ENCODE assay signal across 10 mouse cellular contexts in genomic region chr19:44265911-44266337, GRCm38 (mm10). TPM values are rescaled to one million over a fixed set of nuclear protein-coding genes. Genes with fewer than 3 reads are reported as not detected.
A peak's percentile ranks its signal among the peaks of the same experiment; 100 is the strongest.
DNase-seq lines count a peak whose midpoint lies in the region; ATAC-seq and TF ChIP-seq lines count a peak whose summit lies in the region.
"Had no signal": no experiment of that assay in that cellular context is flagged by ENCODE, and none has a peak within 500 bp of the region (broad histone marks: within the 10 kb centered on the region; RNA-seq: fewer than 3 reads in every experiment).

No protein-coding gene starts in this region.

- no peak overlapping the region for H3K4me3 ChIP-seq in heart, postnatal 0 days (ENCODE audit: low read depth, low read length)
- H3K4me3 ChIP-seq in hindbrain, postnatal 0 days (ENCODE audit: low read length), result no peak overlapping the region
- H3K4me3 ChIP-seq in midbrain, embryonic 13.5 days (replicated peaks), result no peak overlapping the region

- DNase-seq in heart, postnatal 0 days (ENCODE audit: low spot score), result no peak
- DNase-seq in heart, adult 11 months, result no peak
- DNase-seq in WW6 (ENCODE audit: low read depth, low spot score), result peak; percentile 84
- DNase-seq in hindbrain, postnatal 0 days (ENCODE audit: low spot score), result no peak
- no peak for DNase-seq in natural killer cell, adult 2 months (ENCODE audit: low spot score in 2 of 2)
- DNase-seq in kidney, postnatal 36 days, result no peak
- no peak for DNase-seq in urinary bladder, adult 2 months (ENCODE audit: low spot score)
- DNase-seq: kidney, adult 9 months had no signal

- peaks cover 11% of the 10 kb centered on the region; the same call in 1 of the 2 replicates for H3K4me1 ChIP-seq in heart, postnatal 0 days (ENCODE audit: control insufficient read depth, insufficient read depth)
- 0 out of 2 replicates have a peak, but pooled peaks cover 5% of the 10 kb centered on the region for H3K4me1 ChIP-seq in hindbrain, postnatal 0 days (ENCODE audit: insufficient read depth, low read length)
- H3K4me1 ChIP-seq in midbrain, embryonic 13.5 days (replicated peaks), result peaks cover 20% of the 10 kb centered on the region

- peak overlapping the region; percentile 90; the same call in 1 of the 2 replicates for H3K27ac ChIP-seq in heart, postnatal 0 days (ENCODE audit: low read depth)
- 0 out of 2 replicates have a peak overlapping the region, but pooled peaks have one; percentile 7 for H3K27ac ChIP-seq in hindbrain, postnatal 0 days
- no peak overlapping the region for H3K27ac ChIP-seq in midbrain, embryonic 13.5 days

- no peak for TF ChIP-seq CTCF in heart, postnatal 0 days (IDR thresholded peaks at IDR 0.05; ENCODE audit: low read depth)
- no peak for TF ChIP-seq CTCF in hindbrain, postnatal 0 days (IDR thresholded peaks at IDR 0.05; ENCODE audit: low read depth)

- no peaks in the 10 kb centered on the region for H3K27me3 ChIP-seq in heart, postnatal 0 days (ENCODE audit: control insufficient read depth, insufficient read depth, low read length)
- H3K27me3 ChIP-seq in hindbrain, postnatal 0 days (ENCODE audit: insufficient read depth, low read length), result no peaks in the 10 kb centered on the region
- H3K27me3 ChIP-seq in midbrain, embryonic 13.5 days, result no peaks in the 10 kb centered on the region
- H3K27me3 ChIP-seq: Patski had no signal

- 62% methylated on average over 5 of the region's 5 CpGs for WGBS in heart, postnatal 0 days
- WGBS in hindbrain, postnatal 0 days, result 33% methylated on average over 5 of the region's 5 CpGs
- 17% methylated on average over 5 of the region's 5 CpGs for WGBS in midbrain, embryonic 13.5 days

- H3K9ac ChIP-seq in heart, postnatal 0 days (replicated peaks; ENCODE audit: low read depth, low read length), result no peak overlapping the region
- no peak overlapping the region for H3K9ac ChIP-seq in hindbrain, postnatal 0 days (replicated peaks; ENCODE audit: low read length)
- H3K9ac ChIP-seq in midbrain, embryonic 13.5 days (replicated peaks), result no peak overlapping the region

- no peak overlapping the region for H3K4me2 ChIP-seq in heart, postnatal 0 days (ENCODE audit: low read depth, low read length)
- no peak overlapping the region for H3K4me2 ChIP-seq in hindbrain, postnatal 0 days (ENCODE audit: low read depth, low read length)
- H3K4me2 ChIP-seq in midbrain, embryonic 13.5 days (replicated peaks), result peak overlapping the region; percentile 77; the same call in 1 of the 2 replicates

- TF ChIP-seq EP300 in heart, postnatal 0 days (IDR thresholded peaks at IDR 0.05; ENCODE audit: low read depth), result no peak

- no peaks in the 10 kb centered on the region for H3K36me3 ChIP-seq in heart, postnatal 0 days (replicated peaks; ENCODE audit: control insufficient read depth, insufficient read depth, low read length)
- H3K36me3 ChIP-seq in hindbrain, postnatal 0 days (ENCODE audit: insufficient read depth, low read length), result no peaks in the 10 kb centered on the region
- no peaks in the 10 kb centered on the region for H3K36me3 ChIP-seq in midbrain, embryonic 13.5 days

- no peaks in the 10 kb centered on the region for H3K9me3 ChIP-seq in heart, postnatal 0 days (replicated peaks; ENCODE audit: control insufficient read depth, low read length)
- H3K9me3 ChIP-seq in hindbrain, postnatal 0 days (ENCODE audit: low read length), result no peaks in the 10 kb centered on the region
- no peaks in the 10 kb centered on the region for H3K9me3 ChIP-seq in midbrain, embryonic 13.5 days

- ATAC-seq in heart, postnatal 0 days (ENCODE audit: insufficient read depth, low read depth), result no peak
- no peak for ATAC-seq in hindbrain, postnatal 0 days
- no peak for ATAC-seq in midbrain, embryonic 13.5 days
- ATAC-seq: Patski had no signal

RNA-seq across cellular contexts. Expression of gene Scd2, which starts 27.6 kb away (rescaled TPM):
- 307 and 374 TPM in 2 replicates for total RNA-seq in heart, postnatal 0 days (2014; rRNA removed; ENCODE audit: low replicate concordance)
- polyA plus RNA-seq in heart, postnatal 0 days (2015; fragmentation: Nextera tagmentation; extraction: Ambion mirVana), result 47.5 and 61.2 TPM in 2 replicates
- 1,071 and 1,235 TPM in 2 replicates for total RNA-seq in hindbrain, postnatal 0 days (2014; rRNA removed)
- polyA plus RNA-seq in hindbrain, postnatal 0 days (2015; fragmentation: Nextera tagmentation; extraction: Ambion mirVana), result 274 and 291 TPM in 2 replicates
- 254 and 259 TPM in 2 replicates for polyA plus RNA-seq in midbrain, embryonic 13.5 days (2015; fragmentation: Nextera tagmentation; extraction: Ambion mirVana)
- polyA plus RNA-seq in urinary bladder, adult 2 months (2012; rRNA removed), result 121 and 151 TPM in 2 replicates
